Mouse (Mus musculus): ENCODE results near the gene Gimap8.
"Not testable (repeated sequence)": the region's sequence is repeated elsewhere in the genome, so short reads cannot be mapped to it uniquely, and the experiment has no call there.

The Gimap8 gene

GRCm38 (mm10) chr6:48680421-48680820 lies 33.4 kb downstream of the Gimap8 start:
- DNase-seq: no peak

GRCm38 (mm10) chr6:48681472-48682090 lies 34.5 kb downstream of the Gimap8 start:
- no peak for DNase-seq

- no peak for DNase-seq
Observed at GRCm38 (mm10) chr6:48682271-48682670, 35.2 kb downstream of the Gimap8 start.

- not testable (repeated sequence) for DNase-seq
Observed at GRCm38 (mm10) chr6:48683263-48683821, 36.3 kb downstream of the Gimap8 start.

- no peak for DNase-seq
Observed at GRCm38 (mm10) chr6:48684319-48684718, 37.3 kb downstream of the Gimap8 start, which contains the start of gene Gimap4. Gene Gimap4 (plus strand): TSS chr6:48684549.

- peak; percentile 53 for DNase-seq
Observed at GRCm38 (mm10) chr6:48684806-48685205, 37.8 kb downstream of the Gimap8 start.

- DNase-seq: no peak
Observed at GRCm38 (mm10) chr6:48685251-48685650, 38.2 kb downstream of the Gimap8 start.

GRCm38 (mm10) chr6:48685694-48686665 lies 38.9 kb downstream of the Gimap8 start:
- DNase-seq: no peak

- DNase-seq: no peak
Observed at GRCm38 (mm10) chr6:48687077-48687476, 40.0 kb downstream of the Gimap8 start.

- no peak for DNase-seq
Observed at GRCm38 (mm10) chr6:48689320-48689719, 42.3 kb downstream of the Gimap8 start.

GRCm38 (mm10) chr6:48692962-48693361 lies 45.9 kb downstream of the Gimap8 start:
- no peak for DNase-seq

- no peak for DNase-seq
Observed at GRCm38 (mm10) chr6:48696830-48697554, 50.0 kb downstream of the Gimap8 start.

GRCm38 (mm10) chr6:48697555-48697930 lies 50.5 kb downstream of the Gimap8 start:
- no peak for DNase-seq

GRCm38 (mm10) chr6:48698066-48698856 lies 51.2 kb downstream of the Gimap8 start:
- no peak for DNase-seq

- DNase-seq: no peak
Observed at GRCm38 (mm10) chr6:48698888-48699287, 51.9 kb downstream of the Gimap8 start.

- peak; percentile 48 for DNase-seq
Observed at GRCm38 (mm10) chr6:48700251-48701075, 53.4 kb downstream of the Gimap8 start.

GRCm38 (mm10) chr6:48702146-48702545 lies 55.1 kb downstream of the Gimap8 start:
- no peak for DNase-seq

- DNase-seq: no peak
Observed at GRCm38 (mm10) chr6:48702601-48703000, 55.6 kb downstream of the Gimap8 start.

- DNase-seq: no peak
Observed at GRCm38 (mm10) chr6:48704146-48704545, 57.1 kb downstream of the Gimap8 start.

- DNase-seq: no peak
Observed at GRCm38 (mm10) chr6:48706130-48706529, 59.1 kb downstream of the Gimap8 start.

All from kidney, postnatal 10 days (tissue).